Mouse (Mus musculus): Measurements from ENCODE around the gene Gm20388. TPM values are rescaled to one million over a fixed set of nuclear protein-coding genes. Genes with fewer than 3 reads are reported as not detected.

Gm20388 gene
- total and polyA plus RNA-seq, 2 experiments from 2014 or later, result 17.3 TPM; not detected in 1

DNA sequence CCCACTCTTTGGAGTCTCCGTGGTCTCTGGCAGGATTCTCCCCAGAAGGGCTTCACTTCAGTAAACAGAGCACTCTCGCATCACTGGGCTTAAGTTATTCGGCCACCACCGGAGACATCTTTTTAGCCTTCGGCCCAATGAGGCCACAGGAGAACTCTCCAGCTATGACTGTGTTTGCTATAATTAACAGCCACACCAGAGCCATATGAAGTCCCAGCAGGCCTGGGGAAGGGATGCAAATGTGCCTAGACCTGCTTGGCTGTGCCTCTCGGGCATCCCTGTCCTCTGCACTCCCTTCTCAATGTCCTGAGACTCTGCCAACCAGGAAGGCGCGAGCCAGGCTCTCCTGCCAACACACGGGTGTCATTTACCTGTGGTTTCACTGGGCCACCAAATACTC is 1946.7 kb downstream of the Gm20388 start:
- no peak overlapping the region for H3K9ac ChIP-seq (replicated peaks; ENCODE audit: low read depth, low read length)
- no peaks in the 10 kb centered on the region for H3K27me3 ChIP-seq (ENCODE audit: control insufficient read depth, insufficient read depth, low read length)
- WGBS, result 61% methylated on average over 9 of the region's 9 CpGs
- no peak overlapping the region for H3K4me3 ChIP-seq (ENCODE audit: low read depth, low read length)
- TF ChIP-seq EP300 (IDR thresholded peaks at IDR 0.05; ENCODE audit: low read depth) (no peak), CTCF (IDR thresholded peaks at IDR 0.05; ENCODE audit: low read depth) (no peak)
- H3K9me3 ChIP-seq (replicated peaks; ENCODE audit: control insufficient read depth, low read length), result no peaks in the 10 kb centered on the region
- ATAC-seq (ENCODE audit: insufficient read depth, low read depth) (no peak), DNase-seq (ENCODE audit: low spot score) (no peak)
- peaks cover 5% of the 10 kb centered on the region for H3K4me1 ChIP-seq (ENCODE audit: control insufficient read depth, insufficient read depth)
- H3K36me3 ChIP-seq (replicated peaks; ENCODE audit: control insufficient read depth, insufficient read depth, low read length), result no peaks in the 10 kb centered on the region
- H3K27ac ChIP-seq (ENCODE audit: low read depth), result no peak overlapping the region
- no peak overlapping the region for H3K4me2 ChIP-seq (ENCODE audit: low read depth, low read length)

DNA sequence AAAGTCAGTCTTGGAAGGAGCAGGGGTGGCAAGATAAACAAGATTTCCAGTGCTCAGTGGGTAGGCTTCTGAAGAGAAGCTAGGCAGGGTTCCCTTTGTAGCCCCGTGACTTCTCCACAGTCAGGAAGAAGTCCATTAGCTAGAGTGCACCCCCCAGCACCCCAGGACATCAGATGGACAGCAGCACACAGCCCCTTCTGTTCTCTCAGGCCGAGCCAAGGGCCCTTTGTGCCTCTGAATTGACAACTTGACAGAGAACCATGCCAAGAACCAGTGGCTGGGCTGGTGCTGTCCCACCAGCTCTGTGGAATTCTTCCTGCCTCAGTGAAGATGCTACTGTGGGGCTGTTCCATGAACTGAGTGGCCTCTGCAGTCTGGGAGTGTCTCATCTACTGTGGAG is 1947.1 kb downstream of the Gm20388 start:
- 50% methylated on average over 2 of the region's 2 CpGs for WGBS
- Histone ChIP-seq H3K36me3 (replicated peaks; ENCODE audit: control insufficient read depth, insufficient read depth, low read length) (no peaks in the 10 kb centered on the region), H3K27ac (ENCODE audit: low read depth) (no peak overlapping the region), H3K4me1 (ENCODE audit: control insufficient read depth, insufficient read depth) (peaks cover 8% of the 10 kb centered on the region), H3K4me2 (ENCODE audit: low read depth, low read length) (no peak overlapping the region), H3K4me3 (ENCODE audit: low read depth, low read length) (no peak overlapping the region), H3K9ac (replicated peaks; ENCODE audit: low read depth, low read length) (no peak overlapping the region), H3K9me3 (replicated peaks; ENCODE audit: control insufficient read depth, low read length) (no peaks in the 10 kb centered on the region), H3K27me3 (ENCODE audit: control insufficient read depth, insufficient read depth, low read length) (no peaks in the 10 kb centered on the region)
- DNase-seq (ENCODE audit: low spot score), result no peak
- no peak for TF ChIP-seq CTCF (IDR thresholded peaks at IDR 0.05; ENCODE audit: low read depth)
- no peak for TF ChIP-seq EP300 (IDR thresholded peaks at IDR 0.05; ENCODE audit: low read depth)
- no peak for ATAC-seq (ENCODE audit: insufficient read depth, low read depth)

DNA sequence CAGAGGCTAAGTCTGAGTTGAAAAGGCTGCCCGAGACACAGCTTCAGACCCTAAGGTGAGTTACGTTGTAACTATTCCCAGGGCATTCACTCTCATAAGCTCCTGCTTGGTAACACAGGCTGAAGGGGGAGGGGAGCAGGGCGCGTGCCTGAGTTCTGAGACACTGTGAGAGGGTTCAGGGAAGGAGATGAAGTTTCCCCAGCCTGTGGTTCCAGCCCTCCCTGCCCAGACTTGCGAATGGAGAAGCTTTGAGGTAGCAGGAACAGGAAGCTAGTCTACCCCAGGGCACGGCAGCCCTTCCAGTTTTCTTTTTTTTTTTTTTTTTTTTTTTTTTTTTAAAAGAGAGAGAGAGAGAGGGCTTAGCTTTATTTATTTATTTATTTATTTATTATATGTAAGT is 1950.6 kb downstream of the Gm20388 start:
- no peak overlapping the region for H3K9ac ChIP-seq (replicated peaks; ENCODE audit: low read depth, low read length)
- no peak overlapping the region for H3K4me2 ChIP-seq (ENCODE audit: low read depth, low read length)
- no peak overlapping the region for H3K4me3 ChIP-seq (ENCODE audit: low read depth, low read length)
- no peak overlapping the region for H3K27ac ChIP-seq (ENCODE audit: low read depth)
- no peaks in the 10 kb centered on the region for H3K36me3 ChIP-seq (replicated peaks; ENCODE audit: control insufficient read depth, insufficient read depth, low read length)
- H3K27me3 ChIP-seq (ENCODE audit: control insufficient read depth, insufficient read depth, low read length), result no peaks in the 10 kb centered on the region
- no peak for ATAC-seq (ENCODE audit: insufficient read depth, low read depth)
- 57% methylated on average over 6 of the region's 6 CpGs for WGBS
- DNase-seq (ENCODE audit: low spot score), result no peak
- TF ChIP-seq CTCF (IDR thresholded peaks at IDR 0.05; ENCODE audit: low read depth) (no peak), EP300 (IDR thresholded peaks at IDR 0.05; ENCODE audit: low read depth) (no peak)
- 0 out of 2 replicates have a peak, but pooled peaks cover 4% of the 10 kb centered on the region for H3K4me1 ChIP-seq (ENCODE audit: control insufficient read depth, insufficient read depth)
- no peaks in the 10 kb centered on the region for H3K9me3 ChIP-seq (replicated peaks; ENCODE audit: control insufficient read depth, low read length)

DNA sequence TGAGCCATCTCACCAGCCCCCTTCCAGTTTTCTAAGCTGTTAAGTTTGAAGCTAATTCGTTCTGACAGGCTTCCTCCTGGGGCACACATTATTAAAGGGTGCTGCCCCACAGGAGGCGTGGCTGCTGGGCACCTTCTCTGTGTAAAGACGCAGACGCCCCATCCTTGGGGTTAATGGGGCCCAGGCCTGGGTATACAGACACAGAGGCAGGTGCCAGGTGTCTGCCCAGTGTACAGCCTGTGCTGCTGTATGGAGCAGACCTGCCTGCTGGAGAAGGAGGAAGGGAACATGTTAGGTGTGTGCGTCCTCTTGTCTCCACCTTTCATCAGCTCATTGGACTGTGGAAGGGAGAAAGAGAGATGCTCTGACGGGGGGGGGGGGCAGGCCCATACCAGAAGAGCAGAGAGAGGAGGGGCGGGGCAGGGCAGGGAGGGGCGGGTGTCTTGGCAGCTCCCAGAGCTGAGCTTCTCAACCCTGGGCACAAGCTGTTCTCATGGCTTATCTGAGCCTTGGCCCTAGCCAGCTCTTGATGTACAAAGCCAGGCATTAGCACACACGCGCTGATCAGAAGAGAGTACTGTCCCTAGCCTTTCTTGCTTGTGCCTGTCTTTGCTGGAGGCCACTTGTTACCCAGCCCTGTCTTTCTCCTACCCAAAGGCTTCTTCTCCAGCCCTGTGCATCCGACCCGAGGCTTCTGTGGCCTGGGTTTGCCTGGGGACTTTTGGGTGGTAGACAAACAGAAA is 1951.3 kb downstream of the Gm20388 start:
- Histone ChIP-seq H3K36me3 (replicated peaks; ENCODE audit: control insufficient read depth, insufficient read depth, low read length) (no peaks in the 10 kb centered on the region), H3K4me2 (ENCODE audit: low read depth, low read length) (no peak overlapping the region), H3K27me3 (ENCODE audit: control insufficient read depth, insufficient read depth, low read length) (no peaks in the 10 kb centered on the region), H3K9ac (replicated peaks; ENCODE audit: low read depth, low read length) (no peak overlapping the region), H3K9me3 (replicated peaks; ENCODE audit: control insufficient read depth, low read length) (no peaks in the 10 kb centered on the region), H3K4me1 (ENCODE audit: control insufficient read depth, insufficient read depth) (0 out of 2 replicates have a peak, but pooled peaks cover 4% of the 10 kb centered on the region), H3K4me3 (ENCODE audit: low read depth, low read length) (no peak overlapping the region), H3K27ac (ENCODE audit: low read depth) (peak overlapping the region; percentile 28; the same call in 1 of the 2 replicates)
- ATAC-seq (ENCODE audit: insufficient read depth, low read depth), result peak; percentile 90
- DNase-seq (ENCODE audit: low spot score), result peak; percentile 52
- WGBS, result 53% methylated on average over 12 of the region's 12 CpGs
- TF ChIP-seq CTCF (IDR thresholded peaks at IDR 0.05; ENCODE audit: low read depth) (no peak), EP300 (IDR thresholded peaks at IDR 0.05; ENCODE audit: low read depth) (no peak)

DNA sequence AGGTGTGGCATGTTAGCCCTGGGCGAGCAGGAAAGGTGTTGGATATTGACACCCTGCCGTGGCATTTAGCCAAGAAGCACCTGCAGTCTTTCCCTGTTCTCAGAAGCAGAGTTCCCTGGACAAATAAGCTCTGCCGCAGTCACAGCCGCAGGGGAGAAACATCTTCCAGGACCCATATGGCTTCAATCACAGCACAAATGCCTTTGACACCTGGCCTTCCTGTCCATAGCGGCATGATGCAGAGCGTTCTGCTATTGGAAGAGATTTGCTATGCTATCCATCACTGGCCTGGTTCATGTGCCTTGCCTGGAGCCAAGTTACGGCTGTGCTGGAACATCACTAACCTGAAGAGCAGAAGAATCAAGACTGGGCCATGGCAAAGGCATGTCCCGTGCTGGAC is 1954.7 kb downstream of the Gm20388 start:
- Histone ChIP-seq H3K9me3 (replicated peaks; ENCODE audit: control insufficient read depth, low read length) (no peaks in the 10 kb centered on the region), H3K4me2 (ENCODE audit: low read depth, low read length) (no peak overlapping the region), H3K9ac (replicated peaks; ENCODE audit: low read depth, low read length) (no peak overlapping the region), H3K27ac (ENCODE audit: low read depth) (no peak overlapping the region), H3K36me3 (replicated peaks; ENCODE audit: control insufficient read depth, insufficient read depth, low read length) (no peaks in the 10 kb centered on the region), H3K27me3 (ENCODE audit: control insufficient read depth, insufficient read depth, low read length) (no peaks in the 10 kb centered on the region), H3K4me1 (ENCODE audit: control insufficient read depth, insufficient read depth) (0 out of 2 replicates have a peak, but pooled peaks cover 4% of the 10 kb centered on the region), H3K4me3 (ENCODE audit: low read depth, low read length) (no peak overlapping the region)
- no peak for DNase-seq (ENCODE audit: low spot score)
- no peak for TF ChIP-seq EP300 (IDR thresholded peaks at IDR 0.05; ENCODE audit: low read depth)
- TF ChIP-seq CTCF (IDR thresholded peaks at IDR 0.05; ENCODE audit: low read depth), result no peak
- ATAC-seq (ENCODE audit: insufficient read depth, low read depth), result no peak
- WGBS, result 81% methylated on average over 8 of the region's 8 CpGs

DNA sequence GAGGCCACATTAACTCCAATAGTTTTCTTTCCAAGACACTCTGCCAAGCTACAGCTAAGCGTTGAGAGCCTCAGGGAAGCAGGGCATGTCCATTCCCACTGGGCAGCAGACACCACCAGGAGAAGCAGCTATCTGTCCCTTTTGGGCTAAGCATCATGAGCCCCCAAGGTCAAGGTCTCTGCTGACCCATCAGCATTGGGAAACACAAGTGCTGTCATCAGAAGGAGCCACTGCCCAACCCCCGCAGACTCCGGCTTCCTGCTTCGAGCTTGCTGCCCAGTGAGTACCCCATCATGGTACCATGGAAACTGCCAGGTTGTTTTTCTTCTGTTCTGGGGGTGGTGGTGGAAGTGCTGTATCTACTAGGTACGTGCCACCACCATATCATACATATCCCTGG is 1957.6 kb downstream of the Gm20388 start:
- TF ChIP-seq CTCF (IDR thresholded peaks at IDR 0.05; ENCODE audit: low read depth) (no peak), EP300 (IDR thresholded peaks at IDR 0.05; ENCODE audit: low read depth) (no peak)
- 85% methylated on average over 5 of the region's 5 CpGs for WGBS
- ATAC-seq (ENCODE audit: insufficient read depth, low read depth), result no peak

More for the DNA sequence above, 1957.6 kb downstream of the Gm20388 start:
- no peak for DNase-seq (ENCODE audit: low spot score)
- Histone ChIP-seq H3K9ac (replicated peaks; ENCODE audit: low read depth, low read length) (no peak overlapping the region), H3K36me3 (replicated peaks; ENCODE audit: control insufficient read depth, insufficient read depth, low read length) (no peaks in the 10 kb centered on the region), H3K27ac (ENCODE audit: low read depth) (no peak overlapping the region), H3K27me3 (ENCODE audit: control insufficient read depth, insufficient read depth, low read length) (no peaks in the 10 kb centered on the region), H3K4me2 (ENCODE audit: low read depth, low read length) (no peak overlapping the region), H3K4me3 (ENCODE audit: low read depth, low read length) (no peak overlapping the region), H3K9me3 (replicated peaks; ENCODE audit: control insufficient read depth, low read length) (no peaks in the 10 kb centered on the region), H3K4me1 (ENCODE audit: control insufficient read depth, insufficient read depth) (peaks cover 6% of the 10 kb centered on the region)
